Mouse (Mus musculus) colon, adult 2 months (tissue): ENCODE data around the gene Map1lc3a. TPM values are rescaled to one million over a fixed set of nuclear protein-coding genes. Genes with fewer than 3 reads are reported as not detected.

Experiments used
- polyA plus RNA-seq: library from polyadenylated mRNA; depleted of rRNA; stranded (reverse); fragments of >200 nt; gene quantifications from 2 replicates; pipeline ENCODE4 v1.2.3, GENCODE M21; 2012; rRNA removed

Map1lc3a gene
- polyA plus RNA-seq = 350 and 351 TPM in 2 replicates

GRCm38 (mm10) chr2:155276195-155276594, at the start of gene Map1lc3a:
Gene Map1lc3a (plus strand): TSS chr2:155276297.

GRCm38 (mm10) chr2:155236362-155236992, 39.6 kb upstream of the Map1lc3a start, which contains the start of gene Dynlrb1:
Gene Dynlrb1 (plus strand): TSS chr2:155236533.

Other genes starting within 250 kb of the Map1lc3a start
- 129 and 146 TPM in 2 replicates for gene Ahcy, start 201.8 kb upstream of the Map1lc3a start, polyA plus RNA-seq
- 6.4 and 6.8 TPM in 2 replicates for gene Itch, start 142.8 kb upstream of the Map1lc3a start, polyA plus RNA-seq
- gene Dynlrb1, start 39.8 kb upstream of the Map1lc3a start, polyA plus RNA-seq = 147 and 158 TPM in 2 replicates
- gene Pigu, start 81.1 kb downstream of the Map1lc3a start, polyA plus RNA-seq = 25.8 and 31.5 TPM in 2 replicates
- 277 and 301 TPM in 2 replicates for gene Trp53inp2, start 104.8 kb downstream of the Map1lc3a start, polyA plus RNA-seq
- gene Ncoa6, start 197.6 kb downstream of the Map1lc3a start, polyA plus RNA-seq = 95.0 and 109 TPM in 2 replicates
- 68.0 and 74.6 TPM in 2 replicates for gene Acss2, start 241.7 kb downstream of the Map1lc3a start, polyA plus RNA-seq
- gene Ggt7, start 241.9 kb downstream of the Map1lc3a start, polyA plus RNA-seq = 10.9 and 15.6 TPM in 2 replicates